Mouse (Mus musculus): Measurements from ENCODE around the gene Slc5a5.

The Slc5a5 gene

GRCm38 (mm10) chr8:70833018-70833482 lies 59.5 kb downstream of the Slc5a5 start:
- DNase-seq (ENCODE audit: low spot score): peak; percentile 53

Measured in lung, postnatal 25 days (tissue).